Mouse (Mus musculus) skeletal muscle tissue, postnatal 0 days (tissue): ENCODE data around the gene Ppt1. TPM values are rescaled to one million over a fixed set of nuclear protein-coding genes. Genes with fewer than 3 reads are reported as not detected.

Experiments
- polyA plus RNA-seq: library from polyadenylated mRNA; unstranded; fragments of >200 nt; fragmentation: Nextera tagmentation; extraction: Ambion mirVana; gene quantifications from 2 replicates; pipeline ENCODE4 v1.2.1, GENCODE M21; 2015

Gene Ppt1
- 29.1 and 31.3 TPM in 2 replicates for polyA plus RNA-seq

DNA sequence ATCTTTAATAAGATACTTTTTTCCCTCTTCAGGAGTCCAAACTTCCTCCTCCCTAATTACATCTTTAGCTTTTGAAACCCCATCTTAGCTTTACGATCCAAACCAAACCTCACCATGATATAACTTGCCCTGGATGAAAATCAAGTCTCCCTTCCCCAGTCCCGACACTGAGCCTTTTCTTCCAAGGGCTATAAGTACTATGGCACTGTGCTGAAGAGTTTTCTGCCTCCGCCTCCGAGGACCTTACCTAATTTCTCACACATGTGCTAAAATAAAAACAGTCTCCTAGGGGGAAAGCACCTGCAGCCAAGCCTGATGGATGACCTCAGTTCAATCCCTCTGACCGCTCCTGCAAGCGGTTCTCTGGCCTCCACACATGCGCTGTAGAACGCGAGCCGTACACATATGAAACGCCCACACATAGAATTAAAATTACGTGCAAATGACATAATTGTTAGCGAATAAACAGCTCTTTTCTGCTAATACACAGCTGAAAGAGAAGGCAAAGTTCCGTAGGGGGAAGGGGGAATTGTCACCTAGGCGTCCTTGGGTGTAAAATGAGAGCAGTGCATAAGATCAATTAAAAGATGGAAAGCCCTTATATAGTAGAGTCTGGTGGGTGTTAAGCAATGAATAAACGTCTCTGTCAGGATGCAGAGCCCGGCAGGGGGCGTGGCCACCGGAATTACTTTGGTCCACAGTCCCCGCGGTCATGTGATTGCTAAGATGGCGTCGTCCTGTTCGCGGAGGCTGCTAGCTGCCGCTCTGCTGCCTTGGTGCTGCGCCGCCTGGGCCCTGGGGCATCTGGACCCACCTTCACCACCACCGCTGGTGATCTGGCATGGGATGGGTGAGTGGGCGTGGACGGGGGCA, at the start of gene Ppt1:
Gene Ppt1 (plus strand): TSS at position 713 of the 873 bp plus-strand sequence.

DNA sequence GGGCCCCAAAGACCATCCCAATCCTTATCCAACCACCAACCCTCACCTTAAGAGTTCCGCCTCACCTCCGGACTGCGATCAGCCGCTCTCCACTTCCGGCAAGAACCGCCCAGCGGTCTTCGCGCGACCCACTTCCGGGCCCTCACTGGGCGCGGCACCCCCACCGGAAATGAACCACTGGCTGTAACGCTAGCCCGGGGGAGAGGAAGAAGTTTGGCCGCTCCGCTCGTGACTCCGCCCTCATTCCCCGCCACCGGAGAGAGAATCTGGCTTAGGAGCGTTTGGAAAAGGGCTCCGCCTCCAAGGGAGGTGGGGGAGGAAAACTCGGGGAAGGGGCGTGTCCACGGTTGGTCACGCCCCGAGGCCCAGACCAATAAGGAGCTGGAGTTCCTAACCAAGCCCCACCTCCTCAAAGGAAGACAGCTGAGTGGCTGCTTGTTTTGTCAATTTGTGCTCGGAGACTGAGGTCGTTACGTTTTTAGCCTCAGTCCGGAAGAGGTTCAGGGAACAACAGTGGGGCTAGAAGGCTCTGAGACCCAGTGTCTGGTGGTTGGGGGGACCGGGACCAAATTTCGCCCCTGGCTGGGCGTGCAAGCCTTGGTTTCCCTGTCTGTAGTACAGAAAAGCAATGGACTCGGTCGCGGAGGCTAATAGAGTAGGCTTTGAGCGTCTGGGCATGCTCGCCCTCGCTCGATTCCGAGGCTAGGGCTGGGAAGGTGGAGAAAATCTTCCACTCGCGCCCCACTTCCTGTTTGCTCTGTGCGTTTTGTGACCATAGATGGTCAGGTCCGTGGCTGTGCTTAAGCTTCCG, 49.9 kb downstream of the Ppt1 start, which contains the start of gene Cap1:
Gene Cap1 (minus strand): TSS at position 289 of the 811 bp plus-strand sequence.

Other genes starting within 250 kb of the Ppt1 start
- not detected in 2 replicates for gene 9530002B09Rik, start 147.0 kb upstream of the Ppt1 start, polyA plus RNA-seq
- gene Cap1, start 49.8 kb downstream of the Ppt1 start, polyA plus RNA-seq, result 21.5 and 27.4 TPM in 2 replicates
- 0.32 and 1.0 TPM in 2 replicates for gene Mfsd2a, start 124.9 kb downstream of the Ppt1 start, polyA plus RNA-seq
- 4.6 and 5.8 TPM in 2 replicates for gene Mycl, start 159.4 kb downstream of the Ppt1 start, polyA plus RNA-seq
- 12.5 and 12.8 TPM in 2 replicates for gene Trit1, start 180.4 kb downstream of the Ppt1 start, polyA plus RNA-seq